Mouse (Mus musculus) E14TG2a.4 (cell line): ENCODE measurements at regions not wholly inside any gene's neighbourhood (a gene's known extent, or its start where the extent isn't known, plus 50 kb on each side); places are given as distances from the start of the nearest gene placed in this dataset.

Experiments used
- CTCF ChIP-seq: conservative IDR thresholded peaks from 2 replicates; pipeline ENCODE4 v1.5.1; 2014; ENCODE audit warnings: low read length
- POU5F1 ChIP-seq: IDR thresholded peaks from 2 replicates; pipeline ENCODE4 v1.6.1; 2014; ENCODE audit warnings: low read length, borderline replicate concordance

DNA sequence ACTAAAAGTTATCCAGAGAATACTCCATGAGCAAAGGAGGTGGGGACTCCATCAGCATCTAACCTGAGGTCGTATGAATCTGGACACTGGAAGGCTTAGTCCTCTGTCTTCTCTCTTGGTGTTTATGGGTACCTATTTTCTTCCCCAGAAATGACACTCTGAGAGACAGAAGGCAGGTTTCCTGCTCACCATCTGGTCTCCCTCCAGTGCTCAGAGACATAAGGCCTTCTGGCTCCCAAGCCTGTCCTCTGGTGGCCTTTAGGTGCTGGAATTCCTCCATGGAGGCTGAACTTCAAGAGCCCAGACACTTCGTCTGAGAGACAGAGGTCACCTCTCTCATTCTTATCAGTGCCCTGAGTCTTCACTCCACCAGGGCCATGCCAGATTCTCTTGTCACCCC, 65.7 kb upstream of the Slc13a1 start:
- TF ChIP-seq CTCF (no peak), POU5F1 (no peak)
